Mouse (Mus musculus) hindbrain, embryonic 13.5 days (tissue): ENCODE data around the gene Atp6v1e1. TPM values are rescaled to one million over a fixed set of nuclear protein-coding genes. Genes with fewer than 3 reads are reported as not detected.
"Not testable (repeated sequence)": the region's sequence is repeated elsewhere in the genome, so short reads cannot be mapped to it uniquely, and the experiment has no call there.

Source experiments
- ATAC-seq: fragments of 200-750 bp; cut with Nextera tagmentation; 2 replicates; pipeline ENCODE4 v1.8.0; 2017; ENCODE audit warnings: moderate TSS enrichment; ENCODE audit not compliant: low FRiP score
- H3K27ac ChIP-seq: fragments of 300-500 bp; sonication (generic); 2 replicates; pipeline ENCODE4 v1.5.1; 2015; ENCODE audit warnings: inconsistent platforms, mild to moderate bottlenecking, moderate library complexity
- H3K27me3 ChIP-seq: fragments of 300-500 bp; sonication (generic); 2 replicates; pipeline ENCODE4 v1.6.1; 2015; ENCODE audit warnings: mild to moderate bottlenecking, inconsistent platforms
- H3K36me3 ChIP-seq: fragments of 300-500 bp; sonication (generic); 2 replicates; pipeline ENCODE4 v1.6.1; 2015; ENCODE audit warnings: mild to moderate bottlenecking, inconsistent platforms
- H3K4me1 ChIP-seq: fragments of 300-500 bp; sonication (generic); replicated peaks from 2 replicates; pipeline ENCODE4 v1.6.1; 2015; ENCODE audit warnings: inconsistent platforms
- H3K4me2 ChIP-seq: fragments of 300-500 bp; sonication (generic); 2 replicates; pipeline ENCODE4 v1.6.1; 2015; ENCODE audit warnings: inconsistent platforms, mild to moderate bottlenecking, moderate library complexity
- H3K4me3 ChIP-seq: fragments of 300-500 bp; sonication (generic); 2 replicates; pipeline ENCODE4 v1.5.1; 2015; ENCODE audit warnings: mild to moderate bottlenecking, inconsistent platforms
- H3K9ac ChIP-seq: fragments of 300-500 bp; sonication (generic); 2 replicates; pipeline ENCODE4 v1.6.1; 2015; ENCODE audit warnings: mild to moderate bottlenecking, inconsistent platforms
- H3K9me3 ChIP-seq: fragments of 300-500 bp; sonication (generic); 2 replicates; pipeline ENCODE4 v1.6.1; 2016; ENCODE audit warnings: inconsistent platforms
- WGBS: fragments of 180-500 bp; shearing (Covaris S2); methylation state at CpG from one replicate; pipeline ENCODE4 v1.1.7; 2015; 5-methylcytosine and 5-hydroxymethylcytosine counted together
- polyA plus RNA-seq: library from polyadenylated mRNA; unstranded; fragments of >200 nt; fragmentation: Nextera tagmentation; extraction: Ambion mirVana; gene quantifications from 2 replicates; pipeline ENCODE4 v1.2.1, GENCODE M21; 2015

Atp6v1e1 gene
- polyA plus RNA-seq, 1 experiment from 2014 or later = 262 TPM

DNA sequence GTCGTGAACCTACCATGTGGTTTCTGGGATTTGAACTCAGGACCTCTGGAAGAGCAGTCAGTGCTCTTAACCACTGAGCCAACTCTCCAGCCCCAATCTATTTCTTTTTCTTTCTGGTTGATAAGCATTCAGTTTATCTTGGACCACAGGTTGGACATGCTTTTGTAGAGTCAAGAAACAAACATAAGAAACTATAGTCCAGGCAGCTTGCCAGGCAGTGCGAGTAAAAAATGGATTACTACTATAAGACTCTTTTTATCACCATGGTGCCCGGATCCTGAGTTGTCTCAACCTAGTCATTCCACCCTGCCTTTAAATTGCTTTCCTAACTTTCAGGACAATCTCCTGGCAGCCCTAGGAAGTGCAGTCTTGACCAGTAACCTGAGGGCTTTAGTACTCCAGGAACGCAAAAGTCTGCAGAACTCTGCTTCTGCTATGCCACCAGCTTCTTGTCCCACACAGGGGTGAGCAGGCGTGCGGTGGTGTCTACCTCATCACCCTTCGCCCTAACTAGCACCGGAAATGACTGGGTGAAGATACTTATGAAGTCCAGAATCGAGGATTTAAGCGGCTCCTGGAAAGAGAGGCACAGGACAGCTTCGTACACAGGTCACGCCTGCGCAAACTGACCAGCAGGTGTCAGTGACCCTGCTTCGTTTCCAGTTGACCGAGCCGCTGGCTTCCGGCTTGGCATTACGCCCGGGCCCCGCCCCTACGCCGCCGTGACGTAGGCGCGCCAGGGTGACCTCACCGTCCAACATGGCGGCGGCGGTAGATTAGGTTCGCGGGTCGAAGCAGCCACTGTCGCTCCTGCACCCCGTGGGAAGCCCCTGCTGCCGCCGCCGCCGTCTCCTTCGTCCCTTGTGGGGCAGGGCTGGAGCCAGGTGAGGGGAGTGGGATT lies 13.1 kb upstream of the Atp6v1e1 start, which contains the start of gene Bcl2l13:
Gene Bcl2l13 (plus strand): TSS at position 739 of the 901 bp plus-strand sequence.
- Histone ChIP-seq H3K4me2 (peak within 1 kb of the TSS; percentile 74), H3K27ac (peak within 1 kb of the TSS; percentile 98), H3K9me3 (no peaks in the 10 kb centered on the region), H3K4me3 (peak within 1 kb of the TSS; percentile 85), H3K36me3 (peaks cover 8% of the 10 kb centered on the region), H3K27me3 (0 out of 2 replicates have a peak, but pooled peaks cover 7% of the 10 kb centered on the region), H3K4me1 (peaks cover 17% of the 10 kb centered on the region), H3K9ac (peak within 1 kb of the TSS; percentile 94)
- peak; percentile 97 for ATAC-seq
- WGBS = 6% methylated on average over 38 of the region's 40 CpGs

DNA sequence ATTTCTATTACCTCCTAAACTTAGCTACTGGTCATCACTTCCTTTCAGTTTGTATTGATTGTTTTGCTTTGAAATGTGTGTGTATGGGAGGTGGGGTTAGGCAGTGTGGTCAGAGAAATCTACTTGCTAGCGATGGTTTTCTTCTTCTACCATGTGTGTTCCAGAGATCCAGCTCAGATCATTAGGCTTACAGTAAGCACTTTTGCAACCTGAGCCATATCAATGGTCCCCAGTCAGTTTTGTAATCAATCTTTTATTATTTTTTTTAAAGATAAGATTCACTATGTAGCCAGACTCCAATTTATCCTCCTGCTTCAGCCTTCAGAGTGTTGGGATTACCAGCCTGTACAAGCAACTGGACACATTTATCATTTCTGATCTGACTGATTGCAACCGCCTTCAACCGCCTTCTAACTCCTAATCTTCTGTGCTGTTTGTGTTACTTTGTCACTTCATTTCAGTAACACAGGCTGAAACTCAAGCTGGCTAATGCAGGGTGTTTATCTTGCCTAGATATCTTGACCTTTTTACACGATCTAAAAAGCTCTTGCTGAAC lies 12.3 kb upstream of the Atp6v1e1 start:
- Histone ChIP-seq H3K27me3 (0 out of 2 replicates have a peak, but pooled peaks cover 7% of the 10 kb centered on the region), H3K9me3 (no peaks in the 10 kb centered on the region), H3K27ac (no peak overlapping the region), H3K36me3 (peaks cover 8% of the 10 kb centered on the region), H3K4me3 (no peak overlapping the region), H3K4me1 (peaks cover 17% of the 10 kb centered on the region), H3K4me2 (no peak overlapping the region), H3K9ac (no peak overlapping the region)
- no peak for ATAC-seq
- WGBS = 89% methylated on average over 4 of the region's 4 CpGs

DNA sequence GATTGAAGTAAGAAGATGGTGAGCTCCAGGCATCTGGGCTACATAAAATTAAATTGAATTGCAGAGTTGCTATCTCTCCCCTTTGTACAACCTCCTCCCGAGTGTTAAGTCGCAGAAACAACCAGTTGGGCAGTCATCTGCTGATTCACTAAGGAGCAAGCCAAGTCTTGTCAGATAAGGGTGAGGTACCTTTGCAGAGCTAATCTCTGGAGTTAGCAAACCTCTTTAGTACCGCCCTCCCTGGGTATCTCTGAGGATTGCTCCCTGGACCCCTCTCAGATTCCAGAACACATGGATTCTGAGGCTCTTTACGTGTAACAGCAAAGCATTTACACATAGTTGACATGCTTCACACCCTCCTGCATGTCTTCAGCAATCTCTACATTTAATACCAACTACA lies 9.5 kb upstream of the Atp6v1e1 start:
- no peak overlapping the region for H3K27ac ChIP-seq
- WGBS = 78% methylated on average over 4 of the region's 4 CpGs
- H3K4me2 ChIP-seq = no peak overlapping the region
- no peaks in the 10 kb centered on the region for H3K36me3 ChIP-seq
- H3K9ac ChIP-seq = no peak overlapping the region
- H3K4me3 ChIP-seq = no peak overlapping the region
- no peak for ATAC-seq
- peaks cover 11% of the 10 kb centered on the region for H3K4me1 ChIP-seq
- peaks cover 14% of the 10 kb centered on the region for H3K27me3 ChIP-seq
- no peaks in the 10 kb centered on the region for H3K9me3 ChIP-seq

DNA sequence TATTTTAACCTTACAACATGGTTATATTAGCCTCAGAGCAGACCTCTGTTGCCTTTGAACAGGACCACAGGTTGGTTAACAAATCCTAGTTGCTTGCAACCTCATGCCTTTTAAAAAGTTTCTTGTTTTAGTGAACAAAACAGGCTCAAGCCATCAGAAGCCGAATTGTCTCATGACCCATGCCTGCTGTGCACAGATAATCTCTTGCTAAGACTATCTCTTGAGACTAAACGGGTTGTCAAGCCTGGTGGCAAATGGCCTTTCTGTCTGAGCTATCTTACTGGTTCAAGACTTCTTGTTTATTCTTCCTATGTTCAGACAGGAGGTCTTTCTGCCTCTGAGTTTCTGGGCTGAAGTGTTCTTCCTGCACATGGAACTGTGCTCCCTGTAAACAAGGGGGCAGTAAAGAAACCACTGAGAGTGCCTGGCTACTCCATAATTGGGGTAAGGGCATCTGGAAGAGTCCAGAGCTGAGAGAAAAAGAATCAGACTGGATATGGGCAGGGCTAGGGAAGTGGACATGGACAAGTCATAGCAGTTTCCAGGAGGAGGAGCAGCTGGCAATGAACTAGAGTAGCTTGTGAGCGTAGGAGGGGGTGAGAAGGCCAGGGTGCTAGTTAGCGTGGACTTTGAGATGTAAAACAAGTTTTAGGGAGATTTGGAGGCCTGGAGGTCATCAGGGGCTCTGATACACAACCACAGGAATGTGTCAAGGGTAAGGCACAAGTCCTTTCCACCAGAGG lies 8.4 kb upstream of the Atp6v1e1 start:
- no peak for ATAC-seq
- no peak overlapping the region for H3K4me3 ChIP-seq
- no peaks in the 10 kb centered on the region for H3K36me3 ChIP-seq
- no peak overlapping the region for H3K9ac ChIP-seq
- H3K27me3 ChIP-seq = peaks cover 14% of the 10 kb centered on the region
- peaks cover 5% of the 10 kb centered on the region for H3K4me1 ChIP-seq
- no peaks in the 10 kb centered on the region for H3K9me3 ChIP-seq
- H3K27ac ChIP-seq = no peak overlapping the region
- WGBS = 74% methylated on average over 4 of the region's 4 CpGs
- no peak overlapping the region for H3K4me2 ChIP-seq

DNA sequence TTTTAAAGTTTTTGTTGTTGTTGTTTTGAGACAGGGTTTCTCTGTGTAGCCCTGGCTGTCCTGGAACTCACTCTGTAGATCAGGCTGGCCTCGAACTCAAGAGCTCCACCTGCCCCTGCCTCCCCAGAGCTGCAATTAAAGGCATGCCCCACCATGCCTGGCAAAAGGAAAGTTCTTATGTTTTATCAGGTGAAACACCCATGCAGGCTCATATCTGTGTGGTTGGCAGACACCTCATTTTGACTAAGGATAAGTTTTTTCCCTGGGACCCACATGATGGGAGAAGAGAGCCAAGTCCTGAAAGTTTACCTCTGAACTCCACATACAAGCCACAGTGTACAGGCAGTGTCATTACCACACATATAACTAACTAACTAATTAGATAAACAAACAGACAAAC lies 7.5 kb upstream of the Atp6v1e1 start:
- WGBS = 62% methylated on average over 1 of the region's 1 CpGs
- H3K4me1 ChIP-seq = no peaks in the 10 kb centered on the region
- H3K9me3 ChIP-seq = no peaks in the 10 kb centered on the region
- peaks cover 14% of the 10 kb centered on the region for H3K27me3 ChIP-seq
- H3K27ac ChIP-seq = no peak overlapping the region
- no peak overlapping the region for H3K9ac ChIP-seq
- no peaks in the 10 kb centered on the region for H3K36me3 ChIP-seq
- H3K4me2 ChIP-seq = no peak overlapping the region
- no peak overlapping the region for H3K4me3 ChIP-seq
- no peak for ATAC-seq

DNA sequence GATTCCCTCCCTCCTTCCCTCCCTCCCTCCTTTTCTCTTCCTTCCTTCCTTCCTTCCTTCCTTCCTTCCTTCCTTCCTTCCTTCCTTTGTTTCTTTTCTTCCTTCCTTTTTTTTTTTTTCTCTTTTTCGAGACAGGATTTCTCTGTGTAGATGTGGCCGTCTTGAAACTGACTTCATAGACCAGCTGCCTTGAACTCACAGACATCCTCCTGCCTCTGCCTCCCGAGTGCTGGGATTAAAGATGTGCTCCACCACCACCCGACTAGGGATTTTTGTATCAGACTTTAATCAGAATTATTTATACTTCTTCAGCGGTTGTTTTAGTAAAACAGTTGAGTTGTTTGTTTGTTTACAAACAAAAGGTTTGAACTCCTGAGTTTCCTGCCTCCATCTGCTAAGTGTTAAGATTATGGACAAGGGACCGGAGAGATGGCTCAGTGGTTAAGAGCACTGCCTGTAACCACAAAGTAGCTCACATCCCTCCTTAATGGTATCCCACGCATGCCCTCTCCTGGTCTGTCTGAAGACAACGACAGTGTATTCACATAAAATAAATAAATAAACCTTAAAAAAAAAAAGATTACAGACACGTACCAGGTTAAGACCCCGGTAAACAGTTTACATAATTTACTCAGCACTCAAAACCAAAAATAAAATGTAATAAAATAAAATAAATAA lies 483 bp upstream of the Atp6v1e1 start:
- ATAC-seq = peak; percentile 43

DNA sequence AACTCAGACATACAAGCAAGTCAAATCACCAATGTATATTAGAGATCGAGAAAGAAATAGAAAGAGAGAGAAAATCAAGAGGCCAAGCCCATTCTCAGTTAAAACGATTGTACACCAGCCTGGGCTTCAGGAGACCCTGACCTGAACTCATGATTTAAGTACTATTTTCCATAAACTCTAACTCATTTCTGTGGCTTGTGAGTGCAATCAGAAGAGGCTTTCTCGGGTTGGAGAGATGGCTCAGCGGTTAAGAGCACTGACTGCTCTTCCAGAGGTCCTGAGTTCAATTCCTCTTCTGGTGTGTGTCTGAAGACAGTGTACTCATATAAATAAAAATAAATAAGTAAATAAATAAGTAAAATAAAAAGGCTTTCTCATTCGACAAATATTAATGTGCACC lies 878 bp downstream of the Atp6v1e1 start:
- no peak for ATAC-seq
- WGBS = 62% methylated on average over 5 of the region's 5 CpGs

More for the DNA sequence above, 483 bp upstream of the Atp6v1e1 start:
- H3K4me1 ChIP-seq = peaks cover 24% of the 10 kb centered on the region
- H3K4me2 ChIP-seq = peak overlapping the region; percentile 46
- no peaks in the 10 kb centered on the region for H3K9me3 ChIP-seq
- whole genome bisulfite sequencing = 72% methylated on average over 10 of the region's 10 CpGs
- peaks cover 4% of the 10 kb centered on the region; the same call in 1 of the 2 replicates for H3K27me3 ChIP-seq
- peaks cover 14% of the 10 kb centered on the region for H3K36me3 ChIP-seq
- H3K27ac ChIP-seq = peak overlapping the region; percentile 70; the same call in 1 of the 2 replicates
- peak overlapping the region; percentile 97; the same call in 1 of the 2 replicates for H3K4me3 ChIP-seq
- H3K9ac ChIP-seq = no peak overlapping the region

DNA sequence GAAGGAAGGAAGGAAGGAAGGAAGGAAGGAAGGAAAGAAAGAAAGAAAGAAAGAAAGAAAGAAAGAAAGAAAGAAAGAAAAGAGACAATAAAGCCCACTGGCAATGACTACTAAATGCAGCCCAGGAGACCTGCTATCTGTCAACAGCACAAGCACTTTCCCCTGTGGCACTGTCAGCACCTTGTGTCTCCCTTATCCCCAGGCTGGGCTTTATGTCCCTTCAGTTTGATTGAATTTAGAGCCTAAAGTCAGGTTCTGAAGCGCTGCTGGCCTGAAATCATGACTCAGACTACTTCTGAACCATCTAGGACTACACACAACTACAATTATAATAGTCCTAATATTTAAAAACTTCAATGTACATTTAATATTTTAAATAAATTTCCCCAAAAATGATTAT lies 1.7 kb downstream of the Atp6v1e1 start:
- H3K27me3 ChIP-seq = no peaks in the 10 kb centered on the region
- no peak for ATAC-seq
- H3K4me1 ChIP-seq = peaks cover 24% of the 10 kb centered on the region
- peaks cover 24% of the 10 kb centered on the region for H3K36me3 ChIP-seq
- H3K27ac ChIP-seq = no peak overlapping the region
- no peak overlapping the region for H3K4me3 ChIP-seq
- H3K9me3 ChIP-seq = no peaks in the 10 kb centered on the region
- peak overlapping the region; percentile 81 for H3K4me2 ChIP-seq
- no peak overlapping the region for H3K9ac ChIP-seq
- 90% methylated on average over 1 of the region's 1 CpGs for WGBS

More for the DNA sequence above, 878 bp downstream of the Atp6v1e1 start:
- no peak overlapping the region for H3K27ac ChIP-seq
- H3K36me3 ChIP-seq = peaks cover 24% of the 10 kb centered on the region
- peaks cover 24% of the 10 kb centered on the region for H3K4me1 ChIP-seq
- peak overlapping the region; percentile 91 for H3K9ac ChIP-seq
- H3K4me3 ChIP-seq = peak overlapping the region; percentile 97
- no peaks in the 10 kb centered on the region for H3K9me3 ChIP-seq
- no peaks in the 10 kb centered on the region for H3K27me3 ChIP-seq
- peak overlapping the region; percentile 81 for H3K4me2 ChIP-seq

DNA sequence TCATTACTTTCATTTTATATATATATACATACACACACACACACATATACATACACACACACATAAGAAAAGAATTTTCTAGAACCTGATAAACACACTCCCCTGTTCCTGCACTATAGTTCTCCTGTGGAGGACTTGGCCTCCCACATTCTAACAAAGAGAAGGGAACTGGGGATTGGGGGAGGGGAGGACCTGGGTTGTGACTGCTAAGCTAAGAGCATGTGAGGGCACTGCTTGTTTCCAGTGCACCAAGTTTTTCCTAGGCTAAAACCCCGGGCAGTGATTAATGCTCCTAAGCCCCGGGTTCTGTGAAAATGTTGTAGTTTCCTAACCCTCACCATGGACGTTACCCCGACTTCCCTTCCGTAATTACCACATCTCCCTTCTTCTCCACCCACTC lies 2.4 kb downstream of the Atp6v1e1 start:
- Histone ChIP-seq H3K9ac (no peak overlapping the region), H3K9me3 (no peaks in the 10 kb centered on the region), H3K27ac (no peak overlapping the region), H3K36me3 (peaks cover 24% of the 10 kb centered on the region), H3K4me2 (0 out of 2 replicates have a peak overlapping the region, but pooled peaks have one; percentile 8), H3K4me1 (peaks cover 24% of the 10 kb centered on the region), H3K27me3 (no peaks in the 10 kb centered on the region), H3K4me3 (no peak overlapping the region)
- WGBS = 94% methylated on average over 5 of the region's 5 CpGs
- no peak for ATAC-seq

DNA sequence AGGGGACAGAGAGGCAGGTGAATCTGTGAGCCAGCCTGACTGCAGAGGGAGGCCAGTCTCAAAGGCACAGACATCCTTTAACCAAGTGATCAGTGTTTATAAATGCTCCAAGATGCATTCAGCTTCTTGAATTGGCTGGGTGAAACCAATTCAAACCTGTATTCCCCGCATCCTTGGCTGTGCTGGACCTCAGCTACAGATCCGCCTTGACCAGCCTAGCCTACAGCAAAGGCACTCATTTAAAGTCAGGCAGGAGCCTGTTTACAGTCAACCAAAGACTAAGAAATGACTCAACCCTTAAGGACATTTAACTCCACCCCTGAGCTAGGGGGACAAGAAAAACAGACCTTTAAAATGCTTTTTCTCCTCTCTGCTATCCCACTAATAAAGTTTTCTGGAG lies 3.3 kb downstream of the Atp6v1e1 start:
- H3K9ac ChIP-seq = no peak overlapping the region
- 98% methylated on average over 2 of the region's 2 CpGs for WGBS
- H3K4me1 ChIP-seq = peaks cover 24% of the 10 kb centered on the region
- no peak overlapping the region for H3K27ac ChIP-seq
- no peaks in the 10 kb centered on the region for H3K9me3 ChIP-seq
- H3K36me3 ChIP-seq = peaks cover 24% of the 10 kb centered on the region
- H3K4me2 ChIP-seq = no peak overlapping the region
- H3K27me3 ChIP-seq = no peaks in the 10 kb centered on the region
- no peak overlapping the region for H3K4me3 ChIP-seq
- ATAC-seq = no peak

DNA sequence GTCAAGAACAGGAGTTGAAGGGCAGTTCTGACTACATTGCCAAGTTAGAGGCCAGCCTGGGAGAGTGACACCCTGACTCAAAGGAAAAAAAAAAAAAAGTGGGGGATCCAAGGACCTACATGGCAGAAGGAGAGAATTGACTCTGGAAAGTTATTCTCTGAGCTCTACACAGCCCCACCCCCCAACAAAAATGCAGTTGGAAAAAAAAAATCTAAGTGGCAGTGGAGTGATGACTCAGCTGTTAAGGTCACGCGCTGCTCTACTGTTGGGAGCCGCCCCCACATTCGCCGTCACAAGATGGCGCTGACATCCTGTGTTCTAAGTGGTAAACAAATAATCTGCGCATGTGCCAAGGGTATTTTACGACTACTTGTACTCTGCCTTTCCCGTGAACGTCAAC lies 10.6 kb downstream of the Atp6v1e1 start:
- H3K9ac ChIP-seq, H3K9me3 ChIP-seq, H3K27ac ChIP-seq, H3K4me3 ChIP-seq, ATAC-seq, H3K4me1 ChIP-seq, H3K4me2 ChIP-seq, H3K27me3 ChIP-seq: not testable (repeated sequence)
- WGBS = 97% methylated on average over 10 of the region's 10 CpGs
- peaks cover 49% of the 10 kb centered on the region for H3K36me3 ChIP-seq

DNA sequence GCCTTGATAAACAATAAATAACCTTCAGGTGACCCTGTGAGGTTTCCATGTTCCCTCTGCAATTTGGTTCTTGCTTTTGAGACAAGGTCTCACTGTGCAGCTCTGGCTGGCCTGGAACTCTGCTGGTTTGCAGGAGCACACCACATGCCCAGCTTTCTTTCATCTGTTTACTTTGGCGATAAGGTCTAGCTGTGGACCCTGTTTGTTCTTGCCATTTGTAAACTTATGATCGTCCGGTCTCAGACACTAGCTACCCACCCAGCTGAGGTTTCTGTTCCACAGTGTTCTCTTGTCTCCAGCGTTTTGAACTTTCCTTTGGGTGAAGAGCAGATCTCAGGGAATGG lies 14.9 kb downstream of the Atp6v1e1 start:
- ATAC-seq = no peak
- Histone ChIP-seq H3K4me2 (no peak overlapping the region), H3K4me1 (no peaks in the 10 kb centered on the region), H3K27me3 (no peaks in the 10 kb centered on the region), H3K4me3 (no peak overlapping the region), H3K36me3 (peaks cover 91% of the 10 kb centered on the region), H3K27ac (no peak overlapping the region), H3K9ac (no peak overlapping the region), H3K9me3 (no peaks in the 10 kb centered on the region)
- WGBS = 92% methylated on average over 4 of the region's 4 CpGs
